Mouse (Mus musculus) midbrain, embryonic 11.5 days (tissue): Measurements from ENCODE around the gene Trpc2. TPM values are rescaled to one million over a fixed set of nuclear protein-coding genes. Genes with fewer than 3 reads are reported as not detected.
"Not testable (repeated sequence)": the region's sequence is repeated elsewhere in the genome, so short reads cannot be mapped to it uniquely, and the experiment has no call there.

Experiments used
- ATAC-seq: fragments of 200-750 bp; cut with Nextera tagmentation; 2 replicates; pipeline ENCODE4 v1.8.0; 2017; ENCODE audit warnings: moderate TSS enrichment, moderate library complexity; ENCODE audit not compliant: low FRiP score
- DNase-seq: peaks from one replicate; pipeline ENCODE4 v3.0.0; 2015; ENCODE audit warnings: low spot score; ENCODE audit errors: missing footprints
- H3K27ac ChIP-seq: fragments of 300-500 bp; sonication (generic); 2 replicates; pipeline ENCODE4 v1.5.1; 2014; ENCODE audit warnings: low read depth, low read length
- H3K27me3 ChIP-seq: fragments of 300-500 bp; sonication (generic); 2 replicates; pipeline ENCODE4 v1.6.1; 2014; ENCODE audit warnings: mild to moderate bottlenecking, low read length, moderate library complexity, mixed read lengths; ENCODE audit not compliant: control insufficient read depth, insufficient read depth
- H3K36me3 ChIP-seq: fragments of 300-500 bp; sonication (generic); 2 replicates; pipeline ENCODE4 v1.6.1; 2014; ENCODE audit warnings: mild to moderate bottlenecking, low read length, moderate library complexity, mixed read lengths; ENCODE audit not compliant: control insufficient read depth, insufficient read depth
- H3K4me1 ChIP-seq: fragments of 300-500 bp; sonication (generic); 2 replicates; pipeline ENCODE4 v1.6.1; 2014; ENCODE audit warnings: low read length; ENCODE audit not compliant: control insufficient read depth, insufficient read depth
- H3K4me2 ChIP-seq: fragments of 300-500 bp; sonication (generic); 2 replicates; pipeline ENCODE4 v1.6.1; 2014; ENCODE audit warnings: mild to moderate bottlenecking, moderate library complexity
- H3K4me3 ChIP-seq: fragments of 300-500 bp; sonication (generic); 2 replicates; pipeline ENCODE4 v1.5.1; 2014; ENCODE audit warnings: low read depth, low read length
- H3K9ac ChIP-seq: fragments of 300-500 bp; sonication (generic); 2 replicates; pipeline ENCODE4 v1.6.1; 2014; ENCODE audit warnings: low read length
- H3K9me3 ChIP-seq: fragments of 300-500 bp; sonication (generic); 2 replicates; pipeline ENCODE4 v1.6.1; 2016; ENCODE audit warnings: low read length; ENCODE audit not compliant: control insufficient read depth
- WGBS: fragments of 180-500 bp; shearing (Covaris S2); extraction: QIAGEN DNeasy Blood & Tissue Kit; methylation state at CpG from one replicate; pipeline ENCODE4 v1.1.7; 2014; 5-methylcytosine and 5-hydroxymethylcytosine counted together
- polyA plus RNA-seq: library from polyadenylated mRNA; unstranded; fragments of >200 nt; fragmentation: Nextera tagmentation; extraction: Ambion mirVana; gene quantifications from 2 replicates; pipeline ENCODE4 v1.2.1, GENCODE M21; 2014

Gene Trpc2
- not detected in 2 replicates for polyA plus RNA-seq

DNA sequence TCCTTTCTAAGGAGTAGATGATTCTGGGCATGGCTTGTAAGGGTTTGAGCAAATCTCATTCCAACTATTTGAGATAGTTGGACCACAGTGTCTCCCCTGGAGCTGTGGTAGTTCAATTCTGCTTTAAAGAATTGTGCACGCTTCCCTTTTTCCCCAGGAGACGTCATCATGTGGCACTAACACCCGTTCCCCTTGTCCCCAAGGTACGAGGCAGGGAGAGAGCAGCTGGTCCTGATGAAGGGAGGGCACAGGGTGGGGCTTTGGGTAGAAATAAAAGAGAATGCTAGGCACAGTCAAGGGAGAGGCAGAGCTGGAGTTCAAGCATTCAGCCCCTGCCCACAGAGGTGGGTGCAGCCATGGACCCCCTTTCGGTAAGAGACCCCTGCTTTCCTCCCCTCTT lies at the start of gene Trpc2:
Trpc2 (plus strand) TSS at position 301 of the 400 bp plus-strand sequence.
- Histone ChIP-seq H3K4me3 (no peak within 1 kb of the TSS), H3K4me1 (no peaks in the 10 kb centered on the region), H3K27me3 (no peaks in the 10 kb centered on the region), H3K27ac (no peak within 1 kb of the TSS), H3K9me3 (no peaks in the 10 kb centered on the region), H3K9ac (no peak within 1 kb of the TSS), H3K36me3 (peaks cover 24% of the 10 kb centered on the region), H3K4me2 (no peak within 1 kb of the TSS)
- 90% methylated on average over 5 of the region's 5 CpGs for WGBS
- no peak for DNase-seq
- ATAC-seq: no peak

DNA sequence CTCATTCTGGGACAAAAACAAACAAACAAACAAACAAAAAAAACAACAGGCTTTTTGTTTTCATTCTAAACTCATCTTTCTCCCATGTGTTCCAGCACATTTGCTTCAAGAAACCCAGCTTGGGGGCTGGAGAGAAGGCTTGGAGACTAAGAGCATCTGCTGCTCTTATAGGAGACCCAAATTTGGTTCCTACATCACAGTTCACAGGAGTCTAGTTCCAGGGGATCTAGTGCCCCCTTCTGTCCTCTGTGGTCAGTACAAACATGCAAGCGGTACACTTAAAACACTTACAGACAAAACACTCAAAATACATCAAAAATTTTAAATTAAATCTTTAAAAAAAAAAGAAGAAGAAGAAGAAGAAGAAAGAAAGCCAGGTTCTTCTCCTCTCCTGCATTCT lies 48.0 kb upstream of the Trpc2 start:
- Histone ChIP-seq H3K36me3 (peaks cover 17% of the 10 kb centered on the region), H3K4me3 (no peak overlapping the region), H3K4me2 (no peak overlapping the region), H3K9me3 (no peaks in the 10 kb centered on the region), H3K4me1 (no peaks in the 10 kb centered on the region), H3K27me3 (no peaks in the 10 kb centered on the region), H3K27ac (no peak overlapping the region), H3K9ac (no peak overlapping the region)
- DNase-seq: no peak
- no peak for ATAC-seq
- 89% methylated on average over 1 of the region's 1 CpGs for WGBS

DNA sequence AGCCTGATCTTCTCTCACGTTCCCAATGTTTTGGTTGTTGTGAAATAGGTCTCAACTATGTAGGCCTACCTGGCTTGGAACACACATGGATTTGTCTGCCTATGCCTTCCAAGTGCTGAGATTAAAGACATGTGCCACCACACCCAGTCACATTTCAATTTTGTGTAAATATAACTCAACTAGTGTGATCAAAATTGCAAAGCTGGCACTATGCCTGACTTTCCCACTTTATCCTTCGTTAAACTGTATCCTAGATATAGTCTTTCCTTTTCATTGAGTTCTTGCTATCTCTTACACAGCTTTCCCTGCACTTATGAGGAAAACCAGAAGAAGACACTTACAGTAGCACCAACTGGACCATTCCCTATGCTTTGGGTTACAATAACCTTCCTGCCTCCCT lies 47.4 kb upstream of the Trpc2 start:
- DNase-seq (no peak), ATAC-seq (no peak)
- Histone ChIP-seq H3K9ac (no peak overlapping the region), H3K9me3 (no peaks in the 10 kb centered on the region), H3K4me1 (no peaks in the 10 kb centered on the region), H3K4me2 (no peak overlapping the region), H3K36me3 (peaks cover 17% of the 10 kb centered on the region), H3K4me3 (no peak overlapping the region), H3K27ac (no peak overlapping the region), H3K27me3 (no peaks in the 10 kb centered on the region)
- WGBS: 91% methylated on average over 2 of the region's 2 CpGs

DNA sequence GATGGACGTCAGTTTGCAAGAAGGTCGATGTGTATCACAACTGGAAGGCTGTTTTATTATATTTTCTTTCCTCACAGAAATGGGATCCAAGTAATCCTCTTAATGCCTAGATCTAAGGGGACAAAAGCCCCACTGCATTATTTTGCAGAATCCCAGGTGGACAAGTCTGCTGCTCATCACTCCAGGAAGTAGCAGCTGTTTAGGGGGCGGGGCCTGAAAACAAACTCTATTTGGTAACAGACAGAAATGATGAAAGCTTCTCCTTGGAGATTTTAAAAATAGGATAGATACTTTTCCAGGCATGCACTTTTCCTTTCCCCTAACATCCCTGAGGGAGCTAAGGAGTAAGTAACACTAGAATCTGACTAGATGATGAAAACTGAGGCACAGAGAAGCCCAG lies 45.6 kb upstream of the Trpc2 start:
- 93% methylated on average over 3 of the region's 3 CpGs for WGBS
- DNase-seq (no peak), ATAC-seq (no peak)
- Histone ChIP-seq H3K9ac (no peak overlapping the region), H3K4me1 (no peaks in the 10 kb centered on the region), H3K27ac (no peak overlapping the region), H3K4me2 (no peak overlapping the region), H3K27me3 (no peaks in the 10 kb centered on the region), H3K9me3 (no peaks in the 10 kb centered on the region), H3K4me3 (no peak overlapping the region), H3K36me3 (peaks cover 19% of the 10 kb centered on the region)

DNA sequence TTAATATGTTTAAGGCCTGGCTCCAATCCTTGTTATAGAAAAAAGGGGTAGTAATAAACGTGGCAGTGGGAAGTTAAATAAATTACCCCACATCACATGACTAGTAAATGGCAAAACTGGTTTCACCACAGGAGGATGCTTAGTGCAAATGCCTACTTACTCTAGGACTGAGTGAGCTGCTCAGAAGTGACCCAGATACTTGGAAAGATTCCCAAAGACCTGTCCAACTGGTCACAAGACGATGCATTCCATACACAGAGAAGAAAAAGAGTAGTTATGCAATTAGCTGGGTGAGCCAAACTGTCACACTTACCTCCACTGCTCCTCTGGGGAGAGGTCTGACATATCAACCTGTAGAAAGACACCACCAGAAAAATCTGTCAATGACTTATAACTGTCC lies 40.6 kb upstream of the Trpc2 start:
- ATAC-seq: no peak

DNA sequence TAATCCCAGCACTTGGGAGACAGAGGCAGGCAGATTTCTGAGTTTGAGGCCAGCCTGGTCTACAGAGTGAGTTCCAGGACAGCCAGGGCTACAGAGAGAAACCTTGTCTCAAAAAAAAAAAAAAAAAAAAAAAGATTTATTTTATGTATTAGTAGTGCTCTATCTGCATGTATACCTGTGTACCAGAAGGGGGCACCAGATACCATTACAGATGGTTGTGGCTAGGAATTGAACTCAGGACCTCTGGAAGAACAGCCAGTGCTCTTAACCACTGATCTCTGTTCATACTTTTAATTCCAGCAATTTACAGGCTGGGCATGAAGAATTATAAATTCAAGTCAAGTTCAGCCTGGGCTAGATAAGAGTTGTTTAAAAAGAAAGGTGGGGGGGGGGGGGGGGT lies 34.4 kb upstream of the Trpc2 start:
- not testable (repeated sequence) for H3K4me1 ChIP-seq, H3K9ac ChIP-seq, H3K9me3 ChIP-seq, H3K4me3 ChIP-seq, H3K27me3 ChIP-seq, DNase-seq, ATAC-seq, H3K27ac ChIP-seq, H3K4me2 ChIP-seq, H3K36me3 ChIP-seq

More for the DNA sequence above, 40.6 kb upstream of the Trpc2 start:
- DNase-seq: no peak
- Histone ChIP-seq H3K9me3 (no peaks in the 10 kb centered on the region), H3K27ac (no peak overlapping the region), H3K4me1 (no peaks in the 10 kb centered on the region), H3K27me3 (no peaks in the 10 kb centered on the region), H3K4me2 (no peak overlapping the region), H3K36me3 (peaks cover 16% of the 10 kb centered on the region), H3K4me3 (no peak overlapping the region), H3K9ac (no peak overlapping the region)
- WGBS: 85% methylated on average over 2 of the region's 2 CpGs

DNA sequence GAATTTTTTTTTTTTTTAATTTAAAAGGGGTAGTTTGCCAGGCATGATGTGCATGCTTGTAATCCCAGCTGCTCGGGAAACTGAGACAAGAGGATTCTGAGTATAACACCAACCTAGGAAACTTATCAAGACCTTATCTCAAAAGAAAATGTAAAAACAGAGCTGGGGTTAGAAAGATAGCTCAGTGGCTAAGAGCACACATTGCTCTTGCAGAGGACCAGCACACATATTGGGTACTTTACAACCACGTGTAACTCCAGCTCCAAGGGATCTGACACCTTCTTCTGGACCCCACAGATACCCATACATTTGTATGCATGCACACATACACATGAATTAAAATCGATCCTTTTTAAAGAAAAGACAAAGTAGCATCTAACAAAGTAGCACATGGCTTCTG lies 21.6 kb upstream of the Trpc2 start:
- Histone ChIP-seq H3K36me3 (no peaks in the 10 kb centered on the region), H3K9ac (no peak overlapping the region), H3K27ac (no peak overlapping the region), H3K4me2 (no peak overlapping the region), H3K4me3 (no peak overlapping the region), H3K9me3 (no peaks in the 10 kb centered on the region), H3K27me3 (no peaks in the 10 kb centered on the region), H3K4me1 (peaks cover 13% of the 10 kb centered on the region)
- 95% methylated on average over 3 of the region's 3 CpGs for WGBS
- no peak for ATAC-seq
- no peak for DNase-seq

DNA sequence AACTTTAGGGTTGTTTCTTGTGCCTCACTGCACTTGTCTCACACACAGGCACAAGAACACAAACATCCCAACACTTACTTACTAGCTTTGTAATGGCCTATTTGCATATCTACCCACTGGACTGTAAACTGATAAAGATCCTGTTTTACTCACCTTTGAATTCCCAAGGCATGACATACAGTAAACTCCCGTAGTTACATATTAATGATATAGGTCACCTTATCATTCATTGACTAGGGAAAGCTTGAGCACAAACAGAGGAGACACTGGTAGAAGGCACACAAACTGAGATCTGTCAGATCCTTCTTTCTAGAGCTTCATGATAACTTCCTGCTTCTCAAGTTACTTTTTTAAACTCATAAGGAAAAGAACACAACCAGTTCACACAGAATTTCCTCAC lies 20.7 kb upstream of the Trpc2 start:
- 92% methylated on average over 1 of the region's 1 CpGs for WGBS

DNA sequence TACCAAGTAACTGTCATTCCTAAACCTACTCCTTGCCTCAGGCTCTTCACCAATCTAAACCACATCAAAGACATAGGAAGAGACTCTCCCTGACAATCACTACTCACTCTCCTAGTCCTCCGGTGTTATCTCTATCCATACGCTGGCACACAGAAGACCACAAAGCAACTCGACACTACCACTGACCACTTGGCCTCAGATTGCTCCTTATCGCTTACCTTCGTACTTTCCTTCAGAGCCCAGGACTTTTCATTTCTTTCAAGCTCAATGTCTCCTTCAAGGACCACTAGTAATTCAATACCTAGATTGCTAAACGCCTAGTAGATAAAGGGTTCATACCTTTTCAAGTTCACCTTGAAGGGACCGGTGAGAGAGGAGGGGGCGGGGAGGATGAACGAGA lies 19.0 kb upstream of the Trpc2 start:
- H3K4me1 ChIP-seq: peaks cover 15% of the 10 kb centered on the region
- H3K9ac ChIP-seq: no peak overlapping the region
- 93% methylated on average over 9 of the region's 9 CpGs for WGBS

More for the DNA sequence above, 20.7 kb upstream of the Trpc2 start:
- Histone ChIP-seq H3K4me2 (no peak overlapping the region), H3K4me1 (peaks cover 15% of the 10 kb centered on the region), H3K27me3 (no peaks in the 10 kb centered on the region), H3K9ac (no peak overlapping the region), H3K36me3 (no peaks in the 10 kb centered on the region), H3K27ac (no peak overlapping the region), H3K9me3 (no peaks in the 10 kb centered on the region), H3K4me3 (no peak overlapping the region)
- DNase-seq (no peak), ATAC-seq (no peak)

DNA sequence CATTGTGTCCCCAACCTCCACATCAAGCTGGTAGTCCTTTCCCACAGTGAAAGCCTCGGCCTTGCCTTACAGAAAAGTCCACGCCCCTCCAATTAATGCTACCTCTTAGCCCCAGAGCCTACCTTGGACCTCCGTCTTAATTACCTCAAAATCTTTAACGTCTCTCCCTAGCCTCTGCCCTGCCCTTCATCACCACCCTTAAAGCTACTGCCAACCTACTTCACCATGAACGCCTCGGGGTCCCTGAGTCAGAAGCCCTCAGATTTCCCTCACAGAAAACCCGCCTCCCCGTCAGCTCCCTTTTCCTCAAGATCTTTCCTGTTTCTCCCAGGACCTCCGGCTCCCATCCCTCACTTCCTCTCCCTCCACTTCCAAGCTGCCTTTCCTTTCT lies 18.3 kb upstream of the Trpc2 start:
- Histone ChIP-seq H3K4me3 (peak overlapping the region; percentile 47), H3K4me1 (peaks cover 15% of the 10 kb centered on the region), H3K9ac (peak overlapping the region; percentile 51), H3K36me3 (no peaks in the 10 kb centered on the region; the same call in 1 of the 2 replicates), H3K9me3 (no peaks in the 10 kb centered on the region), H3K27me3 (no peaks in the 10 kb centered on the region), H3K27ac (no peak overlapping the region; the same call in 1 of the 2 replicates), H3K4me2 (peak overlapping the region; percentile 59)
- DNase-seq (no peak), ATAC-seq (peak; percentile 23)
- 2% methylated on average over 9 of the region's 9 CpGs for WGBS

More for the DNA sequence above, 19.0 kb upstream of the Trpc2 start:
- peak overlapping the region; percentile 59 for H3K4me2 ChIP-seq
- no peaks in the 10 kb centered on the region for H3K9me3 ChIP-seq
- H3K4me3 ChIP-seq: 0 out of 2 replicates have a peak overlapping the region, but pooled peaks have one; percentile 5
- ATAC-seq: no peak
- DNase-seq: no peak
- H3K36me3 ChIP-seq: no peaks in the 10 kb centered on the region
- no peak overlapping the region for H3K27ac ChIP-seq
- no peaks in the 10 kb centered on the region for H3K27me3 ChIP-seq
